Mouse (Mus musculus) lung, postnatal 0 days (tissue): ENCODE results near the gene Ablim2. TPM values are rescaled to one million over a fixed set of nuclear protein-coding genes. Genes with fewer than 3 reads are reported as not detected.
A peak's percentile ranks its signal among the peaks of the same experiment; 100 is the strongest.

Experiments
- ATAC-seq: fragments of 200-750 bp; cut with Nextera tagmentation; 2 replicates; pipeline ENCODE4 v1.8.0; 2017; ENCODE audit warnings: moderate library complexity
- DNase-seq: peaks from one replicate; pipeline ENCODE4 v3.0.0-alpha.2; 2016; ENCODE audit warnings: low spot score
- H3K27ac ChIP-seq: fragments of 300-500 bp; sonication (generic); 2 replicates; pipeline ENCODE4 v1.5.1; 2014; ENCODE audit warnings: antibody characterized with exemption, mild to moderate bottlenecking, low read length, mixed read lengths
- H3K27me3 ChIP-seq: fragments of 300-500 bp; sonication (generic); replicated peaks from 2 replicates; pipeline ENCODE4 v1.6.1; 2014; ENCODE audit warnings: low read length, mixed read lengths; ENCODE audit not compliant: insufficient read depth
- H3K36me3 ChIP-seq: fragments of 300-500 bp; sonication (generic); 2 replicates; pipeline ENCODE4 v1.6.1; 2014; ENCODE audit warnings: low read length, mixed read lengths; ENCODE audit not compliant: insufficient read depth
- H3K4me1 ChIP-seq: fragments of 300-500 bp; sonication (generic); 2 replicates; pipeline ENCODE4 v1.6.1; 2014; ENCODE audit warnings: antibody characterized with exemption, low read depth, low read length, mixed read lengths; ENCODE audit not compliant: insufficient read depth
- H3K4me2 ChIP-seq: fragments of 300-500 bp; sonication (generic); replicated peaks from 2 replicates; pipeline ENCODE4 v1.6.1; 2014; ENCODE audit warnings: low read depth, mild to moderate bottlenecking, low read length, moderate library complexity, mixed read lengths
- H3K4me3 ChIP-seq: fragments of 300-500 bp; sonication (generic); 2 replicates; pipeline ENCODE4 v1.5.1; 2014; ENCODE audit warnings: low read depth, low read length
- H3K9ac ChIP-seq: fragments of 300-500 bp; sonication (generic); replicated peaks from 2 replicates; pipeline ENCODE4 v1.6.1; 2014; ENCODE audit warnings: low read depth, mild to moderate bottlenecking
- H3K9me3 ChIP-seq: fragments of 300-500 bp; sonication (generic); 2 replicates; pipeline ENCODE4 v1.6.1; 2016; ENCODE audit warnings: low read length, mixed read lengths
- CTCF ChIP-seq: IDR thresholded peaks from 2 replicates; pipeline ENCODE4 v1.5.1; 2016; ENCODE audit warnings: antibody characterized with exemption, mild to moderate bottlenecking
- EP300 ChIP-seq: IDR thresholded peaks from 2 replicates; pipeline ENCODE4 v1.6.1; 2016; ENCODE audit warnings: antibody characterized with exemption, mild to moderate bottlenecking, control low read depth
- WGBS: fragments of 180-500 bp; shearing (Covaris S2); extraction: QIAGEN DNeasy Blood & Tissue Kit; methylation state at CpG from one replicate; pipeline ENCODE4 v1.1.7; 2014; 5-methylcytosine and 5-hydroxymethylcytosine counted together
- polyA plus RNA-seq: library from polyadenylated mRNA; unstranded; fragments of >200 nt; fragmentation: Nextera tagmentation; extraction: Ambion mirVana; gene quantifications from 2 replicates; pipeline ENCODE4 v1.2.1, GENCODE M21; 2015

Ablim2 gene
- polyA plus RNA-seq, 1 experiment from 2014 or later, result 0.74 TPM

GRCm38 (mm10) chr5:35761323-35761722 lies 3.6 kb downstream of the Ablim2 start:
- no peaks in the 10 kb centered on the region for H3K36me3 ChIP-seq
- WGBS, result 66% methylated on average over 5 of the region's 5 CpGs
- no peaks in the 10 kb centered on the region for H3K9me3 ChIP-seq
- ATAC-seq (no peak), DNase-seq (no peak)
- TF ChIP-seq EP300 (no peak), CTCF (0 out of 2 replicates have a peak, but pooled peaks have one; percentile 7)
- H3K4me1 ChIP-seq, result 0 out of 2 replicates have a peak, but pooled peaks cover 10% of the 10 kb centered on the region
- H3K27ac ChIP-seq, result no peak overlapping the region
- no peak overlapping the region for H3K9ac ChIP-seq
- H3K4me2 ChIP-seq, result no peak overlapping the region
- no peak overlapping the region for H3K4me3 ChIP-seq
- H3K27me3 ChIP-seq, result peaks cover 23% of the 10 kb centered on the region; the same call in 1 of the 2 replicates

- H3K9ac ChIP-seq, result no peak overlapping the region
- TF ChIP-seq EP300, result no peak
- TF ChIP-seq CTCF, result no peak
- peaks cover 21% of the 10 kb centered on the region; the same call in 1 of the 2 replicates for H3K27me3 ChIP-seq
- no peak overlapping the region for H3K4me3 ChIP-seq
- H3K27ac ChIP-seq, result no peak overlapping the region
- ATAC-seq (no peak), DNase-seq (peak; percentile 59)
- no peaks in the 10 kb centered on the region for H3K9me3 ChIP-seq
- 0 out of 2 replicates have a peak, but pooled peaks cover 10% of the 10 kb centered on the region for H3K4me1 ChIP-seq
- 42% methylated on average over 5 of the region's 5 CpGs for WGBS
- no peaks in the 10 kb centered on the region for H3K36me3 ChIP-seq
- H3K4me2 ChIP-seq, result no peak overlapping the region
Measured at GRCm38 (mm10) chr5:35762388-35762787, 4.7 kb downstream of the Ablim2 start.

- Histone ChIP-seq H3K27me3 (peaks cover 19% of the 10 kb centered on the region; the same call in 1 of the 2 replicates), H3K9ac (no peak overlapping the region), H3K4me3 (no peak overlapping the region), H3K4me2 (no peak overlapping the region), H3K9me3 (no peaks in the 10 kb centered on the region), H3K27ac (no peak overlapping the region), H3K36me3 (no peaks in the 10 kb centered on the region), H3K4me1 (0 out of 2 replicates have a peak, but pooled peaks cover 9% of the 10 kb centered on the region)
- TF ChIP-seq CTCF (no peak), EP300 (no peak)
- WGBS, result 64% methylated on average over 10 of the region's 10 CpGs
- no peak for ATAC-seq
- DNase-seq, result no peak
Measured at GRCm38 (mm10) chr5:35762850-35763249, 5.2 kb downstream of the Ablim2 start.

- WGBS, result 76% methylated on average over 6 of the region's 6 CpGs
- H3K27ac ChIP-seq, result no peak overlapping the region
- no peak overlapping the region for H3K4me2 ChIP-seq
- ATAC-seq, result peak; percentile 26; the same call in 1 of the 2 replicates
- TF ChIP-seq CTCF (no peak), EP300 (no peak)
- H3K9ac ChIP-seq, result no peak overlapping the region
- H3K4me3 ChIP-seq, result no peak overlapping the region
- H3K4me1 ChIP-seq, result no peaks in the 10 kb centered on the region
- H3K36me3 ChIP-seq, result no peaks in the 10 kb centered on the region
- no peaks in the 10 kb centered on the region for H3K27me3 ChIP-seq
- no peak for DNase-seq
- H3K9me3 ChIP-seq, result no peaks in the 10 kb centered on the region
Measured at GRCm38 (mm10) chr5:35765909-35766308, 8.2 kb downstream of the Ablim2 start.

GRCm38 (mm10) chr5:35768525-35768924 lies 10.8 kb downstream of the Ablim2 start:
- Histone ChIP-seq H3K9ac (no peak overlapping the region), H3K4me2 (no peak overlapping the region), H3K27ac (no peak overlapping the region), H3K4me3 (no peak overlapping the region), H3K9me3 (no peaks in the 10 kb centered on the region), H3K36me3 (no peaks in the 10 kb centered on the region), H3K4me1 (no peaks in the 10 kb centered on the region), H3K27me3 (no peaks in the 10 kb centered on the region)
- TF ChIP-seq CTCF (no peak), EP300 (no peak)
- ATAC-seq (no peak), DNase-seq (no peak)
- 69% methylated on average over 3 of the region's 3 CpGs for WGBS

- no peak overlapping the region for H3K4me2 ChIP-seq
- H3K4me1 ChIP-seq, result no peaks in the 10 kb centered on the region
- no peaks in the 10 kb centered on the region for H3K27me3 ChIP-seq
- H3K36me3 ChIP-seq, result no peaks in the 10 kb centered on the region
- no peak for TF ChIP-seq EP300
- no peak overlapping the region for H3K9ac ChIP-seq
- no peak for ATAC-seq
- no peak overlapping the region for H3K4me3 ChIP-seq
- no peaks in the 10 kb centered on the region for H3K9me3 ChIP-seq
- DNase-seq, result no peak
- H3K27ac ChIP-seq, result no peak overlapping the region
- 75% methylated on average over 7 of the region's 7 CpGs for WGBS
Measured at GRCm38 (mm10) chr5:35768997-35769396, 11.3 kb downstream of the Ablim2 start.

- no peak overlapping the region for H3K4me3 ChIP-seq
- no peaks in the 10 kb centered on the region for H3K9me3 ChIP-seq
- H3K27me3 ChIP-seq, result no peaks in the 10 kb centered on the region
- TF ChIP-seq CTCF (no peak), EP300 (no peak)
- DNase-seq (no peak), ATAC-seq (no peak)
- WGBS, result 81% methylated on average over 2 of the region's 2 CpGs
- no peak overlapping the region for H3K4me2 ChIP-seq
- H3K9ac ChIP-seq, result no peak overlapping the region
- H3K27ac ChIP-seq, result no peak overlapping the region
- no peaks in the 10 kb centered on the region for H3K36me3 ChIP-seq
- H3K4me1 ChIP-seq, result no peaks in the 10 kb centered on the region
Measured at GRCm38 (mm10) chr5:35770246-35770645, 12.6 kb downstream of the Ablim2 start.
